Mouse (Mus musculus): Measurements from ENCODE around the gene Gm128. TPM values are rescaled to one million over a fixed set of nuclear protein-coding genes. Genes with fewer than 3 reads are reported as not detected.
"Not testable (repeated sequence)": the region's sequence is repeated elsewhere in the genome, so short reads cannot be mapped to it uniquely, and the experiment has no call there.

Gene Gm128
- polyA plus RNA-seq, 1 experiment from 2014 or later, result 0.30 TPM

DNA sequence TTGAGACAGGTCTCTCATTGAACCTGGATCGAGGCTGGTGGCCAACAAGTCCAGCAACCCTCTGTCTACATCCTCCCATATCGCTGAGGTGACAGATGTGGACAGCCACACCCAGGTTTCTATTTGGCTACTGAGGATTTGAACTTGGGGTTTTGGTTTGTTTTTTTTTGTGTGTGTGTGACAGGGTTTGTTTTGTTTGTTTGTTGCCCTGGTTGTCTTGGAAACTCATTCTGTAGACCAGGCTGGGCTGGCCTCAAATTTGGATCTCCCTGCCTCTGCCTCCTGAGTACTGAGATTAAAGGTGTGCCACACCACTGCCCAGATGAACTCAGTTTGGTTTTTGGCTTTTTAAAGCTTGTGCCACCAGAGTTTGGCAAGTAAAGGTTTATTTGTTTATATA, 18.4 kb downstream of the Gm128 start:
- no peak overlapping the region for H3K4me3 ChIP-seq
- H3K27me3 ChIP-seq (ENCODE audit: poor library complexity, severe bottlenecking), result no peaks in the 10 kb centered on the region
- H3K36me3 ChIP-seq (replicated peaks), result peaks cover 82% of the 10 kb centered on the region
- H3K9me3 ChIP-seq, result no peaks in the 10 kb centered on the region
- peaks cover 41% of the 10 kb centered on the region for H3K4me1 ChIP-seq
- no peak overlapping the region for H3K27ac ChIP-seq
- DNase-seq (ENCODE audit: extremely low spot score, low spot score), result no peak
- 93% methylated on average over 2 of the region's 2 CpGs for WGBS

- H3K4me3 ChIP-seq, result peak overlapping the region; percentile 79
- no peak for DNase-seq (ENCODE audit: extremely low spot score, low spot score)
- 76% methylated on average over 6 of the region's 6 CpGs for WGBS
- peaks cover 21% of the 10 kb centered on the region for H3K4me1 ChIP-seq
- H3K27ac ChIP-seq, result peak overlapping the region; percentile 100
- H3K27me3 ChIP-seq (ENCODE audit: poor library complexity, severe bottlenecking), result no peaks in the 10 kb centered on the region
- H3K9me3 ChIP-seq, result no peaks in the 10 kb centered on the region
- peaks cover 81% of the 10 kb centered on the region for H3K36me3 ChIP-seq (replicated peaks)
Measured at GRCm38 (mm10) chr3:95218466-95219137, 22.8 kb downstream of the Gm128 start.

DNA sequence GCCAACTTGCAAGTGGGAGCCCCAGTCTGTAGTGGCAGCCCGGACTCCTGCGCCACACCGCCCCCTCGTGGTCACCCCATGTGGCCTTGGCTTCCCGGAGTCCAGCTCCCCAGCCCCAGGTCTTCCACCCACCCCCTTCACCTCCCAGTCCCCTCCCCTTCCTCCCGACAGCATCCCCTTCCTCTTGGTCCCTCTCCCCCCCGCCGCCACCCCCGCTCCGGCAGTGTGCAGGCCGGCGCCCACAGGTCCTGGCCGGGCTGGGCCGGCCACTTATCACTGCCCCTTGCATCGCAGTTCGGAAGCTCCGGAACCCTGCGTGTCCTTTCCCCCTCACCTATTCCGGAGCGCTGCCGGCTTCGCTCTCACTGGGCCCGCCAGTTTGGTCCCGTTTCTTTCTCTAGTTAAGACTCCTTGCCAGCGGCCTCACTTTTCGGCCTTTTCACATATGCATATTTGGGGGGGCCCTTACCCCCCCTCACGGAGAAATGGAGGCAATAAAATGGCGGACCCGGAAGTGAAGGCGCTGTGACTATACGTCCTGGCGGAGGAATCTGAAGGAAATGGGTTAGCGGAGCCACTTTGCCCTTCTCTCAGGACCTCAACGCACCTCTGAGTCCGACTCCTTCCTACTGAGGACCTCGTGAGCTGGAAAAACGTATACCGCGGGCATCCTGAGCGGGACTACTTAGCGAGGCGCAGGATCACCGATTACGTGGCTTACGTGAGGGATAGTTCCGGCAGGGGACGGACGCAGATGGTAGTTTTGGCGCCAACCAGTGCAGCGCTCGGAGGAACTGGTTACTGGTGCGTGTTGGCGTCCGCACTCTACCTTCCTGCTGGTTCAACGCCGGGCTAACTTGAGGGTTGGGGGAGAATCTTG, 23.9 kb downstream of the Gm128 start, which contains the start of gene Gabpb2:
Gene Gabpb2 (minus strand): TSS at position 662 of the 880 bp plus-strand sequence.
- Histone ChIP-seq H3K4me1 (peaks cover 21% of the 10 kb centered on the region), H3K27me3 (ENCODE audit: poor library complexity, severe bottlenecking) (no peaks in the 10 kb centered on the region), H3K27ac (peak within 1 kb of the TSS; percentile 100), H3K9me3 (no peaks in the 10 kb centered on the region), H3K36me3 (replicated peaks) (peaks cover 78% of the 10 kb centered on the region), H3K4me3 (peak within 1 kb of the TSS; percentile 79)
- DNase-seq (ENCODE audit: extremely low spot score, low spot score), result peak; percentile 94
- WGBS, result under 1% methylated on average over 56 of the region's 56 CpGs

GRCm38 (mm10) chr3:95216655-95217254, 24.6 kb downstream of the Gm128 start:
- Histone ChIP-seq H3K9me3 (no peaks in the 10 kb centered on the region), H3K4me1 (peaks cover 21% of the 10 kb centered on the region), H3K27me3 (ENCODE audit: poor library complexity, severe bottlenecking) (no peaks in the 10 kb centered on the region), H3K27ac (peak overlapping the region; percentile 100), H3K36me3 (replicated peaks) (peaks cover 78% of the 10 kb centered on the region), H3K4me3 (peak overlapping the region; percentile 79)
- no peak for DNase-seq (ENCODE audit: extremely low spot score, low spot score)
- 34% methylated on average over 4 of the region's 4 CpGs for WGBS

GRCm38 (mm10) chr3:95213609-95213975, 27.8 kb downstream of the Gm128 start:
- WGBS, result 93% methylated on average over 1 of the region's 1 CpGs
- Histone ChIP-seq H3K36me3 (replicated peaks) (peaks cover 72% of the 10 kb centered on the region), H3K9me3 (no peaks in the 10 kb centered on the region), H3K4me1 (peaks cover 21% of the 10 kb centered on the region), H3K4me3 (no peak overlapping the region), H3K27ac (no peak overlapping the region), H3K27me3 (ENCODE audit: poor library complexity, severe bottlenecking) (no peaks in the 10 kb centered on the region)
- DNase-seq (ENCODE audit: extremely low spot score, low spot score), result no peak

DNA sequence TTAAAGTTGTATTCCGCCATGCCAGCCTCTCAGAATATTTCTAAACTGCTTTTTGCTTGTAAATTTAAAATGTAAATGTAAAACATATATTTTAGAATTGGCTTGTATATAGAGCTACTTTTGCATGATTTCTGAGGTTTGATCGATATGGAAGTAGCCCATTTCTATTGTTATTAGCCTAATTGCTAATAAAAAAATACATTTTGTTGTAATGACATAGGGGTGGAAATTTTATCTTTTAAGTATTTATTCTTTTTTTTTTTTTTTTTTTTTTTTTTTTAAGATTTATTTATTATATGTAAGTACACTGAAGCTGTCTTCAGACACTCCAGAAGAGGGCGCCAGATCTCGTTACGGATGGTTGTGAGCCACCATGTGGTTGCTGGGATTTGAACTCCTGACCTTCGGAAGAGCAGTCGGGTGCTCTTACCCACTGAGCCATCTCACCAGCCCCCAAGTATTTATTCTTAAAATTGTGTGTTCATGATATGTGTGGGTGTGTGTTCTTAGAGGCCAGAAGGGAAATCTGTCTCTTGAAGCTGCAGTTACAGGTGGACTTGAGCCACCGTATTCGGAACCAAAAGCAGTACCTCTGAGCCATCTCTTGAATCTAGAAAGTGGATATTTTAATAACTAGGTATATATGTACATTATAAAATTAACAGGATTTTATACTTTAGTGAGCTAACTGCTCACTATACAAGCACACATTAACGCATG, 28.3 kb downstream of the Gm128 start:
- Histone ChIP-seq H3K4me1 (peaks cover 15% of the 10 kb centered on the region), H3K36me3 (replicated peaks) (peaks cover 72% of the 10 kb centered on the region)
- H3K27ac ChIP-seq; H3K9me3 ChIP-seq; DNase-seq (ENCODE audit: extremely low spot score, low spot score); H3K4me3 ChIP-seq; H3K27me3 ChIP-seq (ENCODE audit: poor library complexity, severe bottlenecking): not testable (repeated sequence)
- 89% methylated on average over 9 of the region's 10 CpGs for WGBS

DNA sequence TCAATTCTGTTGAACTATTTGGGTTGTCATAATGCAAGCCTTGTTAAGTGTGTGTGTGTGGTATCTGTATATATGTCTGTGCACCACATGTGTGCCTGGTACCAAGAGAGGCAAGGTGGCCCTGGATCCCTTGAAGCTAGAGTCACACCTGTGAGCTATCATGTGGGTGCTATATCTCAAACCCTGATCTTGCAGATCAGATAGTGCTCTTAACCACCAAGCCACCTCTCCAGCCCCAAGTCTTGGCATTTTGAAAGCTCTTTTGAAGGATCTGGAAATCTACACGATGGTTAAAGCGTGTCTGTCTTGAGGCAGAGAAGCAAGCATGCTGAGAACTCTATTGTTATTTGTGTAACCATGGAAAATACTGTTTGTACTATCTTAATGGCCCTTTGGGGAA, 30.8 kb downstream of the Gm128 start:
- peaks cover 89% of the 10 kb centered on the region for H3K36me3 ChIP-seq (replicated peaks)
- H3K27ac ChIP-seq, result no peak overlapping the region
- no peak for DNase-seq (ENCODE audit: extremely low spot score, low spot score)
- H3K9me3 ChIP-seq, result no peaks in the 10 kb centered on the region
- H3K4me1 ChIP-seq, result no peaks in the 10 kb centered on the region
- 85% methylated on average over 2 of the region's 2 CpGs for WGBS
- no peak overlapping the region for H3K4me3 ChIP-seq
- no peaks in the 10 kb centered on the region for H3K27me3 ChIP-seq (ENCODE audit: poor library complexity, severe bottlenecking)

GRCm38 (mm10) chr3:95208286-95208685, 33.1 kb downstream of the Gm128 start:
- H3K9me3 ChIP-seq, result no peaks in the 10 kb centered on the region
- WGBS, result 84% methylated on average over 4 of the region's 4 CpGs
- no peak overlapping the region for H3K4me3 ChIP-seq
- no peaks in the 10 kb centered on the region for H3K27me3 ChIP-seq (ENCODE audit: poor library complexity, severe bottlenecking)
- no peak overlapping the region for H3K27ac ChIP-seq
- no peak for DNase-seq (ENCODE audit: extremely low spot score, low spot score)
- peaks cover 91% of the 10 kb centered on the region for H3K36me3 ChIP-seq (replicated peaks)
- H3K4me1 ChIP-seq, result no peaks in the 10 kb centered on the region

DNA sequence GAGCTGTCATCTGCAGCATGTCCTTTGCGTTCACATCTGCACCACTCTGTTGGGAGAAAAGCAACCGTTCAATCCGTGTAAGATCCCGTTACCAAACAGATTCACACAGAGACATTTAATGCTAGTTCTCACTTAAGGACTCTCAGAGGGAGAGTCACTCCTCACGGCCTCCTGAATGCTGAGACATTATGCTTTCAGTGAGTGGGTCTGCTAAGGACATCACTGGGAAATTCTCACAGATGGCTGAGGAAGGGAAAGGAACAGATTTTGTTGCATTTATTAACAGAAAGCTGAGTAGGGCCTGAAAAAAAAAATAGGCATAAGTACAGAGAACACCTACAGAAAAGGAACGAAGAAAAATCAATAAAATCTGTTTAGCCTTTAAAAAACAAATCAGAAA, 37.5 kb downstream of the Gm128 start:
- 95% methylated on average over 6 of the region's 6 CpGs for WGBS

DNA sequence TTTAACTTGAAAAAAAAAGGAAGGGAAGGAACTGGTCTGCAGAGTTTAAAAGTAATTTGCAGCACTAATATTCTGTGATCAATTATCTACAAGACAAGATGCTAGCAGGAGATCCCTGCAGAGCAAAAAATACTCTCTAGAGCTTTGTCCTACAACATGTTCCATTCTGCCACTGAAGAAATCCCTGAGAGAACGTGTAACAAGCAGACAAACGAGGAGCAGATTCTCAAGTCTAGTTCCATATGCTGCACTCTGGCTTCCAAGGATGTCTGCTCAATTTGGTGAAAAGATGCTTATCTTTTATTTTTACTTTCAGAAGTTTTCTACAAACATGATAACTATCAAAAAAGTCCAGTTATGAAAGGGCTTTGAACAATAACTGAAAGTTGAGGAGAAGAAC, 40.8 kb downstream of the Gm128 start:
- Histone ChIP-seq H3K4me1 (no peaks in the 10 kb centered on the region), H3K4me3 (no peak overlapping the region), H3K27me3 (ENCODE audit: poor library complexity, severe bottlenecking) (no peaks in the 10 kb centered on the region), H3K9me3 (no peaks in the 10 kb centered on the region), H3K36me3 (replicated peaks) (peaks cover 99% of the 10 kb centered on the region), H3K27ac (no peak overlapping the region)
- DNase-seq (ENCODE audit: extremely low spot score, low spot score), result no peak
- WGBS, result 81% methylated on average over 2 of the region's 2 CpGs

More for the DNA sequence above, 37.5 kb downstream of the Gm128 start:
- no peak overlapping the region for H3K4me3 ChIP-seq
- DNase-seq (ENCODE audit: extremely low spot score, low spot score), result no peak
- no peaks in the 10 kb centered on the region for H3K9me3 ChIP-seq
- H3K4me1 ChIP-seq, result no peaks in the 10 kb centered on the region
- no peak overlapping the region for H3K27ac ChIP-seq
- no peaks in the 10 kb centered on the region for H3K27me3 ChIP-seq (ENCODE audit: poor library complexity, severe bottlenecking)
- peaks cover 99% of the 10 kb centered on the region for H3K36me3 ChIP-seq (replicated peaks)

GRCm38 (mm10) chr3:95200132-95200531, 41.3 kb downstream of the Gm128 start:
- no peaks in the 10 kb centered on the region for H3K27me3 ChIP-seq (ENCODE audit: poor library complexity, severe bottlenecking)
- no peaks in the 10 kb centered on the region for H3K4me1 ChIP-seq
- H3K36me3 ChIP-seq (replicated peaks), result peaks cover 99% of the 10 kb centered on the region
- H3K4me3 ChIP-seq, result no peak overlapping the region
- no peaks in the 10 kb centered on the region for H3K9me3 ChIP-seq
- no peak for DNase-seq (ENCODE audit: extremely low spot score, low spot score)
- H3K27ac ChIP-seq, result no peak overlapping the region
- WGBS, result 82% methylated on average over 7 of the region's 7 CpGs

DNA sequence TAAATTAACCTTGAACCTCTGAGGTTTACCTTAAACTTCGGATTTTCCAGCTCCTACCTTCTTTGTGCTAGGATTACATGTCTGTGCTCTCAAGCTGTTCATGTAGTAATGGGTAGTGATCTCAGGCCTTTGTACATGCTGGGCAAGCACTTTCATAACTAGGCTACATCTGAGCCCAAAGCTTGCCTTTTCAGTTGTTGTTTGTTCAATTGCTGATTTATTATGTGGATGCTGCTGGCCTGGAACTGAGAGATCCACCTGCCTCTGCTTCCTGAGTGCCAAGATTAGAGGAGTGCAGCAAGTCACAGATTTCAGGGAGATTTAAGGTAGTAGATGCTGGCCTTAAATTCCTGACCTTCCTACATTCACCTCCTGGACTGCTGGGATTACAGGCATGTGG, 42.3 kb downstream of the Gm128 start:
- Histone ChIP-seq H3K9me3 (no peaks in the 10 kb centered on the region), H3K4me1 (no peaks in the 10 kb centered on the region), H3K4me3 (no peak overlapping the region), H3K27ac (no peak overlapping the region), H3K27me3 (ENCODE audit: poor library complexity, severe bottlenecking) (no peaks in the 10 kb centered on the region), H3K36me3 (replicated peaks) (peaks cover 98% of the 10 kb centered on the region)
- DNase-seq (ENCODE audit: extremely low spot score, low spot score), result no peak
- WGBS, result 94% methylated on average over 1 of the region's 1 CpGs
